Mouse (Mus musculus) macrophage (primary cell): ENCODE results near the gene Senp8. TPM values are rescaled to one million over a fixed set of nuclear protein-coding genes. Genes with fewer than 3 reads are reported as not detected.

Experiments
- H3K27ac ChIP-seq: fragments of 350-480 bp; formaldehyde crosslinking; 2 replicates; pipeline ENCODE4 v1.9.0; 2021
- H3K36me3 ChIP-seq: fragments of 350-480 bp; formaldehyde crosslinking; 2 replicates; pipeline ENCODE4 v1.9.0; 2021; ENCODE audit errors: inconsistent target
- H3K4me3 ChIP-seq: fragments of 350-480 bp; formaldehyde crosslinking; 2 replicates; pipeline ENCODE4 v1.9.0; 2021; ENCODE audit errors: inconsistent target
- H3K79me2 ChIP-seq: fragments of 350-480 bp; formaldehyde crosslinking; 2 replicates; pipeline ENCODE4 v1.9.0; 2021; ENCODE audit errors: inconsistent target
- WGBS: methylation state at CpG from one replicate; pipeline ENCODE4 v1.1.7; 2026; ENCODE audit warnings: inconsistent platforms; ENCODE audit not compliant: missing documents; 5-methylcytosine and 5-hydroxymethylcytosine counted together
- polyA plus RNA-seq: library from polyadenylated mRNA; stranded (reverse); fragments of 250-400 nt; gene quantifications from 3 replicates; pipeline ENCODE4 v1.2.4, GENCODE M21; 2018; ENCODE audit warnings: inconsistent platforms

Senp8 gene
- polyA plus RNA-seq, 1 experiment from 2014 or later, result 9.7 TPM

- Histone ChIP-seq H3K4me3 (no peak overlapping the region), H3K27ac (no peak overlapping the region), H3K36me3 (no peaks in the 10 kb centered on the region), H3K79me2 (no peaks in the 10 kb centered on the region)
- WGBS, result 81% methylated on average over 16 of the region's 16 CpGs
Measured at GRCm38 (mm10) chr9:59694571-59695450, 55.7 kb downstream of the Senp8 start.

DNA sequence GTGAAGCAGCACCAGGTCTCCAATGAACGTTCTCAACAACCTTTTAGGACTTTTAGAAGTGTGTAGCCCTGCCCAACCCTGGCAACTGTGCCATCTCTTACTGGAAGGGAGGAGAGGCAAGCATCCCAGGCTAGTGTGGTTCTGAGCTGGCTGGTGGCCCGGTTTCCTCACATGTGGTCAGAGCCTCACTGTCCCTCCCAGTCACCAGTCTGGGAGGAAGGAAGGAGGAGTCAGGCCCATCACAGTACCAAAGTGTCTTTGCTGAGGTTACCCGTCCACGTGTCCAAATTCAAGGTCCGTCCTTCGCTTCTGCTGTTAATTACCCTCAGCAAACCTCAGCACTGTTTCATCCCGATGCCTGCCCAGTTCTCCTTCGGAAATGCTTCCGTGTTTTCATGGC lies 58.4 kb downstream of the Senp8 start:
- Histone ChIP-seq H3K27ac (no peak overlapping the region), H3K4me3 (no peak overlapping the region), H3K36me3 (no peaks in the 10 kb centered on the region), H3K79me2 (no peaks in the 10 kb centered on the region)
- 52% methylated on average over 9 of the region's 9 CpGs for WGBS

DNA sequence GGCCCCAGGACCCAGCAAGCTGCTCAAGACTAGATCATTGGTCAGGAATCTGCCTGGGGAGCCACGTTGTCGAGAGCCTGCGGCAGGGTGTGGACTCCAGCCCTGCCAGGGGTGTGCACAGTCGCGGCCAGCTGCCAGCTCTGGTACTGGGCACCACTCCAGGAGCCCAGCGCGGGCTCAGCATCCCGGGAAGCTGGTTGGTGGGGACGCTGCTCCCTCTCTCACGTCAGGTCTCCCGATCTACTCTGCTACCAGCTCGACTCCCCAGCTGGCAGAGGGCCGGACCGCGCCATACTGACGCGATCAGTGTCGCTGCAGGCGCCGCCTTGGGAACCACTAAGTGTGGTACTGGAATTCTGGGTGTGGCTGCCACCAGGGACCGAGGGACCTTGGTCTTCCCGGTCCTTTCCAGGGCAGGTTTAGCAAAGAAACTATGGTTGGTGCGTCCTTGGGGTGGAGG lies 58.8 kb downstream of the Senp8 start:
- Histone ChIP-seq H3K27ac (no peak overlapping the region), H3K79me2 (no peaks in the 10 kb centered on the region), H3K36me3 (no peaks in the 10 kb centered on the region), H3K4me3 (no peak overlapping the region)
- 23% methylated on average over 22 of the region's 23 CpGs for WGBS

- 21% methylated on average over 6 of the region's 6 CpGs for WGBS
- Histone ChIP-seq H3K79me2 (no peaks in the 10 kb centered on the region), H3K4me3 (no peak overlapping the region), H3K27ac (no peak overlapping the region), H3K36me3 (no peaks in the 10 kb centered on the region)
Measured at GRCm38 (mm10) chr9:59687416-59688046, 63.0 kb downstream of the Senp8 start.

Other genes with a start within 250 kb of the Senp8 start
- gene Hexa, start 211.2 kb downstream of the Senp8 start, polyA plus RNA-seq, result 1,167 to 1,761 TPM (median 1,697 TPM) in 3 replicates
- 4.2 to 5.7 TPM (median 5.0 TPM) in 3 replicates for gene Tmem202, start 210.9 kb downstream of the Senp8 start, polyA plus RNA-seq
- not detected in 3 replicates for gene Celf6, start 172.8 kb downstream of the Senp8 start, polyA plus RNA-seq
- gene Parp6, start 133.4 kb downstream of the Senp8 start, polyA plus RNA-seq, result 7.7 to 12.5 TPM (median 10.1 TPM) in 3 replicates
- gene Pkm, start 94.3 kb downstream of the Senp8 start, polyA plus RNA-seq, result 486 to 1,380 TPM (median 674 TPM) in 3 replicates
- gene Gramd2, start 70.6 kb downstream of the Senp8 start, polyA plus RNA-seq, result 0.20 TPM in 1 of 3 replicates, not detected in the others
- 9.8 to 24.4 TPM (median 10.2 TPM) in 3 replicates for gene Myo9a, start 186 bp upstream of the Senp8 start, polyA plus RNA-seq
- gene Nr2e3, start 209.9 kb upstream of the Senp8 start, polyA plus RNA-seq, result not detected in 3 replicates